ENCODE assay signal across 8 mouse cellular contexts in genomic region chr10:42273760-42274691, GRCm38 (mm10). TPM values are rescaled to one million over a fixed set of nuclear protein-coding genes. Genes with fewer than 3 reads are reported as not detected.
A peak's percentile ranks its signal among the peaks of the same experiment; 100 is the strongest.
DNase-seq lines count a peak whose midpoint lies in the region; ATAC-seq lines count a peak whose summit lies in the region.

No protein-coding gene starts in this region.

- H3K27ac ChIP-seq in heart, embryonic 10.5 days = peak overlapping the region; percentile 94
- H3K27ac ChIP-seq in kidney, embryonic 16.5 days (ENCODE audit: low read length) = no peak overlapping the region

- WGBS in heart, embryonic 10.5 days = 1% methylated on average over 21 of the region's 21 CpGs
- 12% methylated on average over 21 of the region's 21 CpGs for WGBS in kidney, embryonic 16.5 days

- peak overlapping the region; percentile 98 for H3K4me2 ChIP-seq in kidney, embryonic 16.5 days (replicated peaks; ENCODE audit: low read depth, low read length)

- no peaks in the 10 kb centered on the region for H3K9me3 ChIP-seq in heart, embryonic 10.5 days
- H3K9me3 ChIP-seq in kidney, embryonic 16.5 days (ENCODE audit: low read length) = no peaks in the 10 kb centered on the region

- peak overlapping the region; percentile 91 for H3K9ac ChIP-seq in kidney, embryonic 16.5 days (replicated peaks; ENCODE audit: low read length)

- peaks cover 61% of the 10 kb centered on the region for H3K4me1 ChIP-seq in heart, embryonic 10.5 days
- H3K4me1 ChIP-seq in kidney, embryonic 16.5 days (ENCODE audit: insufficient read depth, low read length) = peaks cover 61% of the 10 kb centered on the region

- peaks cover 7% of the 10 kb centered on the region; the same call in 1 of the 2 replicates for H3K27me3 ChIP-seq in heart, embryonic 10.5 days (ENCODE audit: insufficient read depth, poor library complexity, severe bottlenecking)
- H3K27me3 ChIP-seq in kidney, embryonic 16.5 days (ENCODE audit: insufficient read depth, low read length) = no peaks in the 10 kb centered on the region

- peak; percentile 32 for DNase-seq in urinary bladder, adult 2 months (ENCODE audit: low spot score)
- DNase-seq in urinary bladder, postnatal 4 days (ENCODE audit: low spot score in 2 of 2) = no peak
- DNase-seq in cerebellum, postnatal 14 days = peak; percentile 43 to 52
- peak; percentile 93 for DNase-seq in heart, embryonic 10.5 days (ENCODE audit: low spot score)
- peak; percentile 53 for DNase-seq in lung, postnatal 14 days
- DNase-seq in spleen, adult 18-20 months = peak; percentile 49 to 60

- peak overlapping the region; percentile 90 for H3K4me3 ChIP-seq in heart, embryonic 10.5 days
- peak overlapping the region; percentile 92 for H3K4me3 ChIP-seq in kidney, embryonic 16.5 days (ENCODE audit: low read length)

- no peak for ATAC-seq in kidney, embryonic 16.5 days (ENCODE audit: low FRiP score, low TSS enrichment)
- ATAC-seq in activated CD4-positive, CD25-positive, alpha-beta regulatory T cell, adult 4 months = no peak

- peaks cover 3% of the 10 kb centered on the region; the same call in 1 of the 2 replicates for H3K36me3 ChIP-seq in heart, embryonic 10.5 days
- no peaks in the 10 kb centered on the region for H3K36me3 ChIP-seq in kidney, embryonic 16.5 days (ENCODE audit: insufficient read depth, low read length)

RNA-seq across cellular contexts. Expression of gene Foxo3, which starts 2.5 kb away (rescaled TPM):
- 14.9 and 23.9 TPM in 2 replicates for polyA plus RNA-seq in urinary bladder, adult 2 months (2012; rRNA removed)
- 3.4 and 4.3 TPM in 2 replicates for polyA plus RNA-seq in heart, embryonic 10.5 days (2016; fragmentation: Nextera tagmentation; extraction: Ambion mirVana)
- polyA plus RNA-seq in kidney, embryonic 16.5 days (2015; fragmentation: Nextera tagmentation; extraction: Ambion mirVana) = 5.9 and 6.3 TPM in 2 replicates
- 1 to 10 TPM; 8.6 to 9.4 TPM for polyA plus RNA-seq in activated CD4-positive, CD25-positive, alpha-beta regulatory T cell, adult 4 months (2017; shearing (Covaris generic))

Comparison
In these comparisons a context has a peak if more than half of its experiments do, and no peak if none do; other contexts are left out.
1. DNase-seq: peak in urinary bladder, adult 2 months (single experiment), cerebellum, postnatal 14 days (2 of 2), heart, embryonic 10.5 days (single experiment), lung, postnatal 14 days (single experiment) and spleen, adult 18-20 months (2 of 2); none in urinary bladder, postnatal 4 days (0 of 2).